Mouse (Mus musculus) liver, embryonic 12.5 days (tissue): ENCODE data around the gene 4930469K13Rik. TPM values are rescaled to one million over a fixed set of nuclear protein-coding genes. Genes with fewer than 3 reads are reported as not detected.
"Not testable (repeated sequence)": the region's sequence is repeated elsewhere in the genome, so short reads cannot be mapped to it uniquely, and the experiment has no call there.

Experiments
- ATAC-seq: fragments of 200-750 bp; cut with Nextera tagmentation; 2 replicates; pipeline ENCODE4 v1.8.0; 2017; ENCODE audit warnings: moderate number of reproducible peaks, mild to moderate bottlenecking, moderate library complexity
- H3K27ac ChIP-seq: fragments of 300-500 bp; sonication (generic); 2 replicates; pipeline ENCODE4 v1.5.1; 2016; ENCODE audit warnings: mild to moderate bottlenecking
- H3K27me3 ChIP-seq: fragments of 300-500 bp; sonication (generic); replicated peaks from 2 replicates; pipeline ENCODE4 v1.6.1; 2016; ENCODE audit warnings: mild to moderate bottlenecking, moderate library complexity
- H3K36me3 ChIP-seq: fragments of 300-500 bp; sonication (generic); 2 replicates; pipeline ENCODE4 v1.6.1; 2016; ENCODE audit warnings: mild to moderate bottlenecking, moderate library complexity
- H3K4me1 ChIP-seq: fragments of 300-500 bp; sonication (generic); 2 replicates; pipeline ENCODE4 v1.6.1; 2016
- H3K4me2 ChIP-seq: fragments of 300-500 bp; sonication (generic); 2 replicates; pipeline ENCODE4 v1.6.1; 2016; ENCODE audit warnings: mild to moderate bottlenecking, moderate library complexity
- H3K4me3 ChIP-seq: fragments of 300-500 bp; sonication (generic); 2 replicates; pipeline ENCODE4 v1.5.1; 2016; ENCODE audit warnings: mild to moderate bottlenecking, moderate library complexity
- H3K9ac ChIP-seq: fragments of 300-500 bp; sonication (generic); 2 replicates; pipeline ENCODE4 v1.6.1; 2016; ENCODE audit warnings: mild to moderate bottlenecking, moderate library complexity
- H3K9me3 ChIP-seq: fragments of 300-500 bp; sonication (generic); replicated peaks from 2 replicates; pipeline ENCODE4 v1.6.1; 2016; ENCODE audit warnings: mild to moderate bottlenecking, moderate library complexity
- WGBS: fragments of 180-500 bp; shearing (Covaris S2); methylation state at CpG from one replicate; pipeline ENCODE4 v1.1.7; 2016; ENCODE audit not compliant: insufficient replicate concordance; 5-methylcytosine and 5-hydroxymethylcytosine counted together
- polyA plus RNA-seq: library from polyadenylated mRNA; unstranded; fragments of >200 nt; fragmentation: Nextera tagmentation; extraction: Ambion mirVana; gene quantifications from 2 replicates; pipeline ENCODE4 v1.2.1, GENCODE M21; 2016

Gene 4930469K13Rik
- not detected in 2 replicates for polyA plus RNA-seq

DNA sequence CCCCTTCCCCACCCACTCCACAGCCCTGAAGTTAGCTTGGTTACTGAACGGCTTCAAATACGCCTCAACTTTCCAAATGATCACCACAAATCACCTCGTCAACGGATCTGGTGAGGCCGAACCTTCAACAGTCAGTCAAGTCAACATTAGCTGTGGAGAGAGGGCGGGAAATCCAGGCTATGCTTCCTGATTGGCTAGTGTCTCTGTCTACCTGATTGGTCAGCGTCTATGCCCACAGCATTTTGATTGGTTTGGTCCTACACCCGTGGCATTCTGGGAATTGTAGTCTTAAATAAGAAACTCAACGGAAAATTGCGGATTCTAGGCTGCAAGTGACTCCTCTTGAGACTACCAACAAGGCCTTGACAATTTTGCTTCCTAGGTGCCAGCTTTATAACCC lies at the start of gene 4930469K13Rik:
TSS of gene 4930469K13Rik (minus strand) at position 133 of the 400 bp plus-strand sequence.
- no peak within 1 kb of the TSS for H3K9ac ChIP-seq
- no peak within 1 kb of the TSS for H3K27ac ChIP-seq
- 72% methylated on average over 10 of the region's 10 CpGs for WGBS
- no peak within 1 kb of the TSS for H3K4me2 ChIP-seq
- no peaks in the 10 kb centered on the region for H3K36me3 ChIP-seq
- peak; percentile 65; the same call in 1 of the 2 replicates for ATAC-seq
- no peaks in the 10 kb centered on the region for H3K27me3 ChIP-seq
- H3K4me3 ChIP-seq: no peak within 1 kb of the TSS
- H3K4me1 ChIP-seq: no peaks in the 10 kb centered on the region
- H3K9me3 ChIP-seq: no peaks in the 10 kb centered on the region

DNA sequence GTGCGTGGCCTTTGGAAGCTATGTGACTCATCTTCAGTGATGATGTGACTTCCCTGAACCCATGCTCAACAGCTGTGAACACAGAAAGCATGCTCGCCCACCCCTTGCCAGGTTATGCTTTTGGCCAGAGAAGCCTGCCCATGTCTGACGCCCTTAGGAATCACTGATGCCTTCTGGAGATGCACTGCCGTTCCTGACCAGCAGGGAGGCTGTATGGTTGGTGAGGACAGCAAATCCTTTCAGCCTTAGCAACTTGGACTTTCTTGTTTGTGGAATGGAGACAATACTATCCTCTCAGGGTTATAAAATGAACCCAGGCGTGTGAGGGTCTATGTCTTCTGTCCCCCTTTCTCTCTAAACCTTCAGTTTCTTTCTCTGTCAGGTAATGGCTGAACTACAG lies 48.6 kb upstream of the 4930469K13Rik start:
- 59% methylated on average over 5 of the region's 5 CpGs for WGBS
- Histone ChIP-seq H3K27ac (no peak overlapping the region), H3K9ac (no peak overlapping the region), H3K4me2 (no peak overlapping the region), H3K4me3 (no peak overlapping the region), H3K4me1 (no peaks in the 10 kb centered on the region), H3K36me3 (no peaks in the 10 kb centered on the region), H3K27me3 (no peaks in the 10 kb centered on the region; the same call in 1 of the 2 replicates), H3K9me3 (no peaks in the 10 kb centered on the region)
- ATAC-seq: no peak

DNA sequence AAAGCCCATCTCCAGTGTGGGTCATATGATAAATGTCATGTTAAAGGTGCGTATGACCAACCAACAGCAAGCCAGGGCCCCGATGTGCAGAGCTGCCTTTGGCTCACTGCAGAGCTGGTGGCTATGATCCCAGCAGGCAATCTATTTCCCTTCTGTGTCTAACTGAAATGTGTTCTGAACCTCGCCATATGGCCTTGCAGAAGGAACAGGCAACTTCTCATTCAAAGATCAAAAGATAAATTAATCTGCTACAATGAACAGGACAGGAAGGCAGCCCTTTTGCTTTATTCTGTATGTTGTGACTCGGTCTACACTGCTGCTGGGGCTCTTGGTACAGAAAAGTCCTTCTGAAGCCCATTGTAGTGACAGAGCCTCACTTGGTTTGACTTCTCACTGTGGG lies 46.1 kb upstream of the 4930469K13Rik start:
- no peaks in the 10 kb centered on the region for H3K36me3 ChIP-seq
- no peaks in the 10 kb centered on the region for H3K4me1 ChIP-seq
- no peak for ATAC-seq
- no peak overlapping the region for H3K4me3 ChIP-seq
- no peaks in the 10 kb centered on the region for H3K9me3 ChIP-seq
- H3K27ac ChIP-seq: no peak overlapping the region
- no peak overlapping the region for H3K9ac ChIP-seq
- no peak overlapping the region for H3K4me2 ChIP-seq
- no peaks in the 10 kb centered on the region for H3K27me3 ChIP-seq
- WGBS: 58% methylated on average over 4 of the region's 4 CpGs

DNA sequence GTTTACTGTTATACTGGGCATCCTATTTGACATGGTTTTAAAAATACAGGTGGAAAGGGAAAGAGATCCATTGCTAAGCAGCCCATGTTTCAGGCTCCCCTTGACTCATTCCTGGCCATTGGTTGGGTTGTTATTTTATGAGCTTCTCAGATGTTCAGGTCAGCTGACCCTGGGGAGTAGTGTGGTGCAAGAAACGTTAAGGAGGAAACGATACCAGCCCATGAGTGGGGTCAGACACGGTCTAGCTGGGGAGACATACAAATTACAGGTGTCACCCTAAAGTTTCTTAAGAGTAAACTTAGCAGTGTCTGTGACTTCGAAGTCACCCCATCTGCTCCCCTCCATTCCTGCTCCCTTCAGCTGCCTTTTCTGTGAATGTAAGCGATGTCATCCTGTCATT lies 45.6 kb upstream of the 4930469K13Rik start:
- H3K27me3 ChIP-seq: no peaks in the 10 kb centered on the region
- H3K9ac ChIP-seq: no peak overlapping the region
- H3K36me3 ChIP-seq: no peaks in the 10 kb centered on the region
- no peak overlapping the region for H3K4me3 ChIP-seq
- no peaks in the 10 kb centered on the region for H3K4me1 ChIP-seq
- H3K9me3 ChIP-seq: no peaks in the 10 kb centered on the region
- no peak overlapping the region for H3K4me2 ChIP-seq
- H3K27ac ChIP-seq: no peak overlapping the region
- 61% methylated on average over 5 of the region's 5 CpGs for WGBS
- no peak for ATAC-seq

DNA sequence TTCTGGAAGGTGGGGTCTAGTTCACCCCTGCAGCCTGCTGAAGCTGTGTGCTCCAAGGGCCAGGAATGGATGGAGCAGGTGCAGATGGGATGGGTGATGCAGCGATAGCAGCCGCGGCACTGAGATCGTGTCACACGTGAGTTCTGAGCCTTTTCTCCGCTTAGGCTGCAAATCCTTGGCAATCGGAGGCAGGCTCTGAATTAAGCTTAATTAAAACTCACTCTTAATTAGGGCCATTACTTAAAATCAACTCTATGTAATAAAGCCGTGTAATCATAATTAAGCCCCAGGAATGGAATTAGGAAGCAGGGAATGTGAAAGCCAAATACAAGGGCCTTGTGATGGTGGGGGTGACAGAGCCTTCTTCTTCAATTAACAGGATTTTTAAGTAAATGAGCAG lies 40.9 kb upstream of the 4930469K13Rik start:
- no peaks in the 10 kb centered on the region for H3K4me1 ChIP-seq
- H3K9ac ChIP-seq: no peak overlapping the region
- no peaks in the 10 kb centered on the region for H3K9me3 ChIP-seq
- no peaks in the 10 kb centered on the region for H3K36me3 ChIP-seq
- no peaks in the 10 kb centered on the region for H3K27me3 ChIP-seq
- no peak overlapping the region for H3K4me2 ChIP-seq
- H3K27ac ChIP-seq: no peak overlapping the region
- ATAC-seq: no peak
- WGBS: 89% methylated on average over 8 of the region's 8 CpGs
- H3K4me3 ChIP-seq: no peak overlapping the region

DNA sequence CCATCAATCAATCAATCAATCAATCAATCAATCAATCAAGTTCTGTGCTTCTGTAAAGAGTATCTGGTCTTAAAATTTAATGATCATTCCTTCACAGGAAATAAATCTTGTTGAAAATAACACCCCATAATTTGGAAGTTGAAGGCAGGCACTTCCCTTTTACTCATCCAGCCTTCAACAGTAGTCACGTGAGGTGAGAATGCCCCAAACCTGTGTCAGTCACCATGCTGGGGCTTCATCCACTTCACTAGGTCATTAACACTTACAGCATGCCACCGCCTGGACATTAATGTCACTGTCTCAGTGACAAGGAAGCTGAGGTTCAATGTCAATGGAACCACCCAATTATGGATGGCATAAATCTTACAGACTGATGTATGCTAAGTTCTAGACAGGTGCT lies 30.1 kb upstream of the 4930469K13Rik start:
- Histone ChIP-seq H3K4me3 (no peak overlapping the region), H3K27ac (no peak overlapping the region), H3K27me3 (no peaks in the 10 kb centered on the region; the same call in 1 of the 2 replicates), H3K9me3 (no peaks in the 10 kb centered on the region), H3K4me1 (no peaks in the 10 kb centered on the region), H3K4me2 (no peak overlapping the region), H3K9ac (no peak overlapping the region), H3K36me3 (no peaks in the 10 kb centered on the region)
- no peak for ATAC-seq
- 57% methylated on average over 2 of the region's 2 CpGs for WGBS

DNA sequence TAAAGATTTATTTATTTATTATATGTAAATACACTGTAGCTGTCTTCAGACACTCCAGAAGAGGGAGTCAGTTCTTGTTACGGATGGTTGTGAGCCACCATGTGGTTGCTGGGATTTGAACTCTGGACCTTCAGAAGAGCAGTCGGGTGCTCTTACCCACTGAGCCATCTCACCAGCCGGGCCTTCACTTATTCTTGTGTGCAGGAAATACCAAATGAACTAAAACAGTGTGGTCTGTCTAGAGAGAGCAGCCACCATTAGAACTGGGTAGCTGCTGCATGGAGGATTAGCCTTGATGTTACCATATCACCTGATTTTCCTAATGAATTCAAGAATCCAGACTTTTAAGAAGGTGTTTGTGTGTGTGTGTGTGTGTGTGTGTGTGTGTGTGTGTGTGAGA lies 27.4 kb upstream of the 4930469K13Rik start:
- WGBS: 62% methylated on average over 3 of the region's 3 CpGs
- ATAC-seq, H3K9ac ChIP-seq, H3K4me1 ChIP-seq, H3K27me3 ChIP-seq, H3K9me3 ChIP-seq, H3K27ac ChIP-seq, H3K4me3 ChIP-seq, H3K4me2 ChIP-seq, H3K36me3 ChIP-seq: not testable (repeated sequence)

DNA sequence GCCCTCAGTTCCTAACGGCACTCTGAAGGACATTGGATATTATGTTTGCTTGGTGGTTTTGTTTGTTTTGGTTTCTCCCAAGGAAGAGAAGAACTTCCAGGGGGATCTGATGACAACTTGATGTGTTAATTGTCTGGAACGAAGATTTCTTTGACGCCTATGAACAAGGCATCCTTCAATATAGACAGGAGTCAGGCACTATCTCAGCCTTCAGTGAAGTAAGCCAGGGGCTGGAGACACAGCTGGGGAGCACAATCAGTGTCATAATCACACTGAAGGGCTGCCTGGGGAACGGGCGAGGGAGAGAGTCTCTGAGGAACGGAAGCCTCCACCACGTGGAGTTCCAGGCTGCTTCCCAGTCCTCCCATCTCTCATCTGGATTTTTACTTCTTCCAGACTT lies 26.5 kb upstream of the 4930469K13Rik start:
- H3K9ac ChIP-seq: no peak overlapping the region
- WGBS: 52% methylated on average over 7 of the region's 7 CpGs
- ATAC-seq: no peak
- H3K9me3 ChIP-seq: no peaks in the 10 kb centered on the region
- H3K36me3 ChIP-seq: no peaks in the 10 kb centered on the region
- H3K27ac ChIP-seq: no peak overlapping the region
- no peaks in the 10 kb centered on the region for H3K27me3 ChIP-seq
- no peaks in the 10 kb centered on the region for H3K4me1 ChIP-seq
- no peak overlapping the region for H3K4me2 ChIP-seq
- H3K4me3 ChIP-seq: no peak overlapping the region

DNA sequence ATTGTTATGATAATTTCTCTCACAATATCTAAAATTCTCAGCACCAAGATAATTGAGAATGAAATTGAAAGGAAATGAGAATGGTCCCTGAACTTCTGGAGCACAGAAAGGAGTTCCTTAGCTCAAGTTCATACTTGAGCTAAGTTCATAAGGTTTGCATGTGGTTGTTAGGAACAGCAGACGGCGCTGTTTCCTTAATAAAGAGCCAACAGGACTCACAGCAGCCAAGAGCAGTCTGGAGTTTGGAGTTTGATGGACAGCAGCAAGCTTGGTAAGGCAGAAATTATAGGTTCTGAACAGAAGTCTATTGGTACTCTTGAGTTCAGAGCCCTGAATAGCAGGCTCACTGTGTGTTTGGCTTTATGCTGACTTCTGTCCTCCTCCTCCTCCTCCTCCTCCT lies 24.8 kb upstream of the 4930469K13Rik start:
- H3K9ac ChIP-seq: no peak overlapping the region
- H3K27me3 ChIP-seq: no peaks in the 10 kb centered on the region
- no peaks in the 10 kb centered on the region for H3K9me3 ChIP-seq
- no peak overlapping the region for H3K4me2 ChIP-seq
- ATAC-seq: no peak
- no peaks in the 10 kb centered on the region for H3K4me1 ChIP-seq
- H3K4me3 ChIP-seq: no peak overlapping the region
- WGBS: 6% methylated on average over 2 of the region's 2 CpGs
- H3K27ac ChIP-seq: no peak overlapping the region
- H3K36me3 ChIP-seq: no peaks in the 10 kb centered on the region

DNA sequence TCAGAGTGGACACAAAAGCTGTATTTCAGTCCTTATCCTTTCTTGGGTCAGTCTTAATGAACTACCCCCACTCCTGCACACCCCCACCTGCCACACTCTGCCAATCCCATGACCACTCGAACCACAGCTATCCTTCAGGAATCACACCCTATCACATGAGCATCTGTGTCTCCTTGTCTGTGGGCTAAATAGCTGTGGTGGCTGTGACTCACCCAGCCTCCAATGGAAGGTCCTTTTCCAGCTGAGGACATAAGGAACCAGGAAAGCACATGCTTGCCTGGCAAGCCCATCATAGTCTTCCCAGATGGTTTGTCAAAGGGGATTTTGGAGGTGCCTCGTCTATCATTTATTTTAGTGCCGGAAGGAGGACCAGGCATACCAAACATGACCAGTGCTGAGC lies 20.0 kb upstream of the 4930469K13Rik start:
- Histone ChIP-seq H3K9me3 (no peaks in the 10 kb centered on the region), H3K27ac (no peak overlapping the region), H3K27me3 (no peaks in the 10 kb centered on the region), H3K36me3 (no peaks in the 10 kb centered on the region), H3K4me3 (no peak overlapping the region), H3K9ac (no peak overlapping the region), H3K4me1 (peaks cover 4% of the 10 kb centered on the region; the same call in 1 of the 2 replicates), H3K4me2 (no peak overlapping the region)
- 55% methylated on average over 3 of the region's 3 CpGs for WGBS
- ATAC-seq: no peak

DNA sequence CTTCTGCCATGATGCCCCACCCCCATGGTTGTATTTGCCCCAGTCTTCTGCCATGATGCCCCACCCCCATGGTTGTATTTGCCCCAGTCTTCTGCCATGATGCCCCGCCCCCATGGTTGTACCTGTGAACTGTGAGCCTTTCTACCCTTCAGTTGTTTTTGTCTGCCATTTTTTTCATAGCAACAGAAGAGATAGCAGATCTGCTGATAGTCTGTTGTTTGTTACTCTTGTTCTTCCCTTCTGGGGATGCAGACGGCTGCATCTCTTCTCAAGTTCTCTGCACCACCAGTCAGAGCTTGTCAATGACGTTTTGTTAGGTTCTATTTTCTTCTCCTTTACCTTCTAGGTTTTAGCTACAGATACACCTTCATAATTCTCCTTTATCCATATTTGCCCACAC lies 19.2 kb upstream of the 4930469K13Rik start:
- H3K4me3 ChIP-seq: no peak overlapping the region
- peaks cover 4% of the 10 kb centered on the region; the same call in 1 of the 2 replicates for H3K4me1 ChIP-seq
- no peak overlapping the region for H3K9ac ChIP-seq
- WGBS: 40% methylated on average over 3 of the region's 3 CpGs
- H3K4me2 ChIP-seq: no peak overlapping the region
- no peak overlapping the region; the same call in 1 of the 2 replicates for H3K27ac ChIP-seq
- no peak for ATAC-seq
- no peaks in the 10 kb centered on the region for H3K27me3 ChIP-seq
- H3K36me3 ChIP-seq: no peaks in the 10 kb centered on the region
- no peaks in the 10 kb centered on the region for H3K9me3 ChIP-seq

DNA sequence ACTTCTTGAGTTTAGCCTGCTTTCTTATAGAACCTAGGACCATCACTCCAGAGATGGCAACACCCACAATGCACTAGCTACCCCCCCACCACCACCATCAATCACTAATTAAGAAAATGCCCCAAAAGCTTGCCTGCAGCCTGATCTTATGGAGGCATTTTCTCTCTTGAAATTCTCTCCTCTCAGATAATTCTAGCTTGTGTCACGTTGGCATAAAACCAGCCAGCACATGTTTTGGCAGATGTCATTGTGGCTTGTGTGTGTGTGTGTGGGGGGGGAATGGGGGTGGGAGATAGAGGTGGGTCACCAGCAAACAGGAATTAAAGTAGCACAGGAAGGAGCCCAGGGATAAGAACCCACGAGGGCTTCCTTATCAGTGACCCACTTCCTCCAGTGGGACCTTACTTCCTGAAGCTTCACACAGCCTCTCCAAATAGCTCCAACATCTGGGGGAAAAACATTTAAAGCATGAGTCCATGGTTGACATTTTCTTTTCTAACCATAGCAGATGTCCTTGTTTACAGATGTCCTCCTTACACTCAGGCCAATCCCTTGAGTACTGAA lies 18.3 kb upstream of the 4930469K13Rik start:
- peaks cover 4% of the 10 kb centered on the region; the same call in 1 of the 2 replicates for H3K4me1 ChIP-seq
- H3K4me2 ChIP-seq: no peak overlapping the region
- H3K9me3 ChIP-seq: no peaks in the 10 kb centered on the region
- H3K27ac ChIP-seq: no peak overlapping the region
- no peaks in the 10 kb centered on the region for H3K27me3 ChIP-seq
- H3K36me3 ChIP-seq: no peaks in the 10 kb centered on the region
- 4% methylated on average over 2 of the region's 2 CpGs for WGBS
- no peak overlapping the region for H3K4me3 ChIP-seq
- no peak overlapping the region for H3K9ac ChIP-seq
- peak; percentile 46; the same call in 1 of the 2 replicates for ATAC-seq

DNA sequence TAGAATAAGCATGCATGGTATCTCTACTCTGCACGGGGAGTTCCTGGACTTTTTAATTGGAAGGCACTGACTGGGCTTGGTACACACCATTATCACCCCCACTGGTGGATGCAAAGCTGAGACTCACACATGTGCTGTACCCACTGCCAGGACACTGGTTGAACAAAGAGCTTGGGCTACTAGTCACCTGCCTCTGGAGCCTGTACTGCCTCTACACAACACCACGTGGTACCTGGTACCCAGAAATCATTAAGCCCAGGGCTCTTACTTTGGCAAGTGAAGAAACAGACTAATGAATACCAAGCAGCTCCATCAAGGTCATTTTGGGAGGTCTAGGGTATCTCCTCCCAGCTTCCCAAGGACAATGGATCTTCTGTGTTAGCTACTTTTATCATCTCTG lies 15.4 kb upstream of the 4930469K13Rik start:
- peaks cover 4% of the 10 kb centered on the region; the same call in 1 of the 2 replicates for H3K4me1 ChIP-seq
- H3K4me2 ChIP-seq: no peak overlapping the region
- WGBS: 50% methylated on average over 2 of the region's 2 CpGs
- no peak overlapping the region for H3K9ac ChIP-seq
- H3K36me3 ChIP-seq: no peaks in the 10 kb centered on the region
- no peak overlapping the region for H3K4me3 ChIP-seq
- H3K27ac ChIP-seq: no peak overlapping the region
- H3K9me3 ChIP-seq: no peaks in the 10 kb centered on the region
- no peaks in the 10 kb centered on the region for H3K27me3 ChIP-seq
- no peak for ATAC-seq
